Comparison of ENCODE assay signal across 31 mouse cellular contexts in genomic region chr6:3749624-3750023, GRCm38 (mm10). TPM values are rescaled to one million over a fixed set of nuclear protein-coding genes. Genes with fewer than 3 reads are reported as not detected.
"Had no signal": no experiment of that assay in that cellular context is flagged by ENCODE, and none has a peak within 500 bp of the region (broad histone marks: within the 10 kb centered on the region; RNA-seq: fewer than 3 reads in every experiment).

No protein-coding gene starts in this region.

- H3K27me3 ChIP-seq: hindbrain, embryonic 13.5 days; hindbrain, embryonic 15.5 days; kidney, embryonic 15.5 days; limb, embryonic 12.5 days; liver, embryonic 13.5 days; liver, embryonic 15.5 days had no signal

- H3K4me1 ChIP-seq: hindbrain, embryonic 13.5 days; hindbrain, embryonic 15.5 days; kidney, embryonic 15.5 days; limb, embryonic 10.5 days; limb, embryonic 12.5 days; liver, embryonic 13.5 days; liver, embryonic 15.5 days had no signal

- H3K9me3 ChIP-seq: hindbrain, embryonic 13.5 days; hindbrain, embryonic 15.5 days; kidney, embryonic 15.5 days; limb, embryonic 10.5 days; limb, embryonic 12.5 days; liver, embryonic 13.5 days; liver, embryonic 15.5 days had no signal

- H3K4me2 ChIP-seq: heart, embryonic 11.5 days; hindbrain, embryonic 13.5 days; hindbrain, embryonic 15.5 days; kidney, embryonic 15.5 days; limb, embryonic 12.5 days; liver, embryonic 11.5 days; liver, embryonic 13.5 days; liver, embryonic 15.5 days had no signal

- H3K9ac ChIP-seq: hindbrain, embryonic 13.5 days; hindbrain, embryonic 15.5 days; kidney, embryonic 15.5 days; limb, embryonic 12.5 days; liver, embryonic 13.5 days; liver, embryonic 15.5 days; liver, postnatal 0 days had no signal

- H3K36me3 ChIP-seq: hindbrain, embryonic 13.5 days; hindbrain, embryonic 15.5 days; kidney, embryonic 15.5 days; limb, embryonic 10.5 days; limb, embryonic 12.5 days; liver, embryonic 13.5 days; liver, embryonic 15.5 days had no signal

- H3K27ac ChIP-seq: gastrocnemius, adult 2 months; heart, adult 2 months; hindbrain, embryonic 13.5 days; hindbrain, embryonic 15.5 days; hindbrain, postnatal 0 days; kidney, embryonic 15.5 days; kidney, postnatal 0 days; layer of hippocampus, adult 2 months; left cerebral cortex, adult 2 months; limb, embryonic 10.5 days; limb, embryonic 12.5 days; liver, embryonic 13.5 days; liver, embryonic 15.5 days had no signal

- H3K4me3 ChIP-seq: gastrocnemius, adult 2 months; heart, adult 2 months; hindbrain, embryonic 13.5 days; hindbrain, embryonic 15.5 days; kidney, embryonic 15.5 days; layer of hippocampus, adult 2 months; left cerebral cortex, adult 2 months; limb, embryonic 10.5 days; limb, embryonic 12.5 days; liver, embryonic 13.5 days; liver, embryonic 15.5 days had no signal

- ATAC-seq: hindbrain, postnatal 0 days; intestine, embryonic 16.5 days; liver, postnatal 0 days had no signal

- DNase-seq: gastrocnemius, adult 2 months; gastrocnemius, postnatal 10 days; gastrocnemius, postnatal 25 days; heart, adult 11 months; heart, adult 2 months; heart, postnatal 10 days; heart, postnatal 4 days; kidney, adult 11 months; kidney, adult 2 months; kidney, adult 9 months; kidney, postnatal 25 days; kidney, postnatal 4 days; liver; liver, embryonic 13.5 days; liver, postnatal 0 days had no signal

RNA-seq across cellular contexts. Expression of gene Calcr, which starts 14.9 kb away (rescaled TPM):
- total RNA-seq: heart, adult 2 months; heart, postnatal 10 days; heart, postnatal 25 days; heart, postnatal 4 days; layer of hippocampus, adult 2 months; layer of hippocampus, postnatal 10 days; layer of hippocampus, postnatal 25 days had no signal
- polyA plus RNA-seq: heart, adult 2 months; liver, embryonic 13.5 days; liver, embryonic 15.5 days; liver, postnatal 0 days had no signal
